Comparison of ENCODE assay signal across 8 mouse cellular contexts in genomic region chr2:27969158-27969557, GRCm38 (mm10).
A peak's percentile ranks its signal among the peaks of the same experiment; 100 is the strongest.
DNase-seq lines count a peak whose midpoint lies in the region; ATAC-seq and TF ChIP-seq lines count a peak whose summit lies in the region.

No protein-coding gene starts in this region.

- H3K9me3 ChIP-seq in forebrain, embryonic 10.5 days, result no peaks in the 10 kb centered on the region
- H3K9me3 ChIP-seq in forebrain, embryonic 12.5 days, result no peaks in the 10 kb centered on the region
- H3K9me3 ChIP-seq in limb, embryonic 14.5 days (ENCODE audit: control insufficient read depth, low read length), result no peaks in the 10 kb centered on the region
- H3K9me3 ChIP-seq in stomach, embryonic 14.5 days (ENCODE audit: control insufficient read depth, low read depth, low read length), result no peaks in the 10 kb centered on the region

- DNase-seq in forebrain, embryonic 10.5 days (ENCODE audit: extremely low spot score, low spot score), result peak; percentile 30
- peak; percentile 33 for DNase-seq in ovary, postnatal 14 days (ENCODE audit: low spot score)
- no peak for DNase-seq in ovary, adult 18-20 months (ENCODE audit: low spot score)
- peak; percentile 32 for DNase-seq in cerebellum, adult 11-12 months
- peak; percentile 27 for DNase-seq in limb, embryonic 14.5 days (ENCODE audit: low spot score)

- no peaks in the 10 kb centered on the region for H3K27me3 ChIP-seq in forebrain, embryonic 10.5 days (ENCODE audit: poor library complexity, severe bottlenecking)
- H3K27me3 ChIP-seq in forebrain, embryonic 12.5 days, result no peaks in the 10 kb centered on the region
- H3K27me3 ChIP-seq in limb, embryonic 14.5 days (ENCODE audit: control insufficient read depth, insufficient read depth, low read length), result no peaks in the 10 kb centered on the region
- H3K27me3 ChIP-seq in stomach, embryonic 14.5 days (ENCODE audit: control insufficient read depth, insufficient read depth, low read length), result no peaks in the 10 kb centered on the region

- no peak overlapping the region for H3K4me2 ChIP-seq in forebrain, embryonic 12.5 days
- H3K4me2 ChIP-seq in limb, embryonic 14.5 days (replicated peaks; ENCODE audit: low read depth, low read length, severe bottlenecking), result no peak overlapping the region
- H3K4me2 ChIP-seq in stomach, embryonic 14.5 days (replicated peaks; ENCODE audit: low read depth, low read length), result no peak overlapping the region

- H3K4me1 ChIP-seq in forebrain, embryonic 10.5 days, result peaks cover 4% of the 10 kb centered on the region; the same call in 1 of the 2 replicates
- no peaks in the 10 kb centered on the region for H3K4me1 ChIP-seq in forebrain, embryonic 12.5 days
- H3K4me1 ChIP-seq in limb, embryonic 14.5 days (ENCODE audit: control insufficient read depth, insufficient read depth, low read length), result no peaks in the 10 kb centered on the region
- no peaks in the 10 kb centered on the region for H3K4me1 ChIP-seq in stomach, embryonic 14.5 days (ENCODE audit: control insufficient read depth, insufficient read depth, low read length)

- no peak for TF ChIP-seq POLR2A in limb, embryonic 14.5 days (IDR thresholded peaks at IDR 0.05; ENCODE audit: borderline replicate concordance, extremely low read depth, insufficient read depth, insufficient read length)

- ATAC-seq in forebrain, embryonic 12.5 days (ENCODE audit: low FRiP score), result no peak
- peak; percentile 56; the same call in 1 of the 2 replicates for ATAC-seq in frontal cortex, adult (ENCODE audit: low TSS enrichment)
- no peak for ATAC-seq in limb, embryonic 14.5 days (ENCODE audit: low FRiP score, low read depth)
- 0 out of 2 replicates have a peak, but pooled peaks have one; percentile 24 for ATAC-seq in stomach, embryonic 14.5 days (ENCODE audit: insufficient number of reproducible peaks, insufficient read depth, low FRiP score, low read depth)

- H3K4me3 ChIP-seq in forebrain, embryonic 10.5 days, result no peak overlapping the region
- no peak overlapping the region for H3K4me3 ChIP-seq in forebrain, embryonic 12.5 days (replicated peaks)
- no peak overlapping the region for H3K4me3 ChIP-seq in limb, embryonic 14.5 days (replicated peaks; ENCODE audit: low read length)
- no peak overlapping the region for H3K4me3 ChIP-seq in stomach, embryonic 14.5 days (ENCODE audit: low read depth, low read length)

- peaks cover 24% of the 10 kb centered on the region for H3K36me3 ChIP-seq in forebrain, embryonic 10.5 days (replicated peaks)
- no peaks in the 10 kb centered on the region for H3K36me3 ChIP-seq in forebrain, embryonic 12.5 days (replicated peaks)
- H3K36me3 ChIP-seq in limb, embryonic 14.5 days (ENCODE audit: control insufficient read depth, insufficient read depth, low read length), result peaks cover 96% of the 10 kb centered on the region
- H3K36me3 ChIP-seq in stomach, embryonic 14.5 days (ENCODE audit: control insufficient read depth, insufficient read depth, low read length), result peaks cover 68% of the 10 kb centered on the region

- WGBS in forebrain, embryonic 10.5 days, result 25% methylated on average over 6 of the region's 6 CpGs
- WGBS in forebrain, embryonic 12.5 days, result 15% methylated on average over 6 of the region's 6 CpGs
- WGBS in limb, embryonic 14.5 days, result 20% methylated on average over 6 of the region's 6 CpGs
- 13% methylated on average over 6 of the region's 6 CpGs for WGBS in stomach, embryonic 14.5 days

- no peak overlapping the region for H3K27ac ChIP-seq in forebrain, embryonic 10.5 days
- H3K27ac ChIP-seq in forebrain, embryonic 12.5 days, result no peak overlapping the region
- no peak overlapping the region for H3K27ac ChIP-seq in limb, embryonic 14.5 days (replicated peaks; ENCODE audit: low read depth, low read length)
- no peak overlapping the region for H3K27ac ChIP-seq in stomach, embryonic 14.5 days (ENCODE audit: low read length)

- H3K9ac ChIP-seq in forebrain, embryonic 12.5 days, result no peak overlapping the region
- H3K9ac ChIP-seq in limb, embryonic 14.5 days (ENCODE audit: low read depth, low read length, severe bottlenecking), result no peak overlapping the region
- no peak overlapping the region for H3K9ac ChIP-seq in stomach, embryonic 14.5 days (replicated peaks; ENCODE audit: low read depth, low read length)

Comparison
In these comparisons a context has a peak if more than half of its experiments do, and no peak if none do; other contexts are left out.
1. ATAC-seq: peak in frontal cortex, adult (single experiment) and stomach, embryonic 14.5 days (single experiment); none in forebrain, embryonic 12.5 days (single experiment) and limb, embryonic 14.5 days (single experiment).